Mouse (Mus musculus) urinary bladder, adult 18-20 months (tissue): Measurements from ENCODE around the gene Fibp.
A peak's percentile ranks its signal among the peaks of the same experiment; 100 is the strongest.

Experiments used
- DNase-seq, 2 experiments: peaks; one replicate each; pipeline ENCODE4 v3.0.0; 2022; ENCODE audit warnings: low spot score in 2 of 2, mixed read lengths in 2 of 2

The Fibp gene

GRCm38 (mm10) chr19:5460465-5460911 lies at the start of gene Fibp:
TSS of gene Fibp (plus strand) at chr19:5460615.
- peak; percentile 83 to 93 for DNase-seq

- DNase-seq = no peak
Observed at GRCm38 (mm10) chr19:5410641-5411040, 49.8 kb upstream of the Fibp start.

- DNase-seq = no peak
Observed at GRCm38 (mm10) chr19:5411961-5412360, 48.5 kb upstream of the Fibp start.

- DNase-seq = no peak
Observed at GRCm38 (mm10) chr19:5413840-5414239, 46.6 kb upstream of the Fibp start.

DNA sequence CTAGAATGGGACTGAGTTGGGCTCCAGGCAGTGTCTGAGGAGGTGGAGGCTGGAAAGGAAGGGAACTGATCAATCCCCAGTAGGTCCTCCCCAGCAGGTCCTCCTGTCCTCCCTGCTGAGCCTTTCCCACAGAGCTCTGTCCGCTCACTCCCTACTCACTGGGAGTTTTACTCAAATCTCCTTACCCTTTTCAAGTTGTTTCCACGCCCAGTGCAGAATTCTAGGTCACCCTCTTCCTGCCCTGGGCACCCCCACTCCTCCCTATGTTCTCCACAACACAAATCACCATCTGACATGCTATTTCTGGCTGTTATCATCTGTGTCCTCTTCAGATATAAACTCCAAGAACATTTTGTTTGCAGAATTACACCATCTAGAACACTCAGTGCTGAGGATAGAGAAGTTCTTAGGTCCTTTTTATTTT lies 45.9 kb upstream of the Fibp start:
- DNase-seq = peak in 1 of 2 experiments; percentile 41

- no peak for DNase-seq
Observed at GRCm38 (mm10) chr19:5418750-5419466, 41.5 kb upstream of the Fibp start.

DNA sequence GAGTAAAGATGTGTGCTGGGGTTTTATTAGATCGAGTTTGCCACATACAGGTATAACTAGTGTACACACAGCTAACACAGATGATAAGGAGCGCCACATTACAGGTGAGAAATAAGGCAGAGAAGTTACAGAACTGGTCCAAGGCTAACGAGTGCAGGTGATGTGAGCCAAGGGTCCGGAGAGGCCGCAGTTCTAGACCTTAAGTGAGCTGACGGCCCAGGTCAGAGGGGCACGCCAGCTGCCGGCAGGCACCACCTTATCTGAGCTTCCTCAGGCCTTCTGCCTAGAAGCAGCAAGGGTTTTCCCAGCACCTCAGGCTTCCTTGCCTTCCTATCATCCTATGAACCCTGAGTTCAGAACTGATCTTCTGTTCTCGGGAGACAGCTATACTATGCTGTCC lies 40.8 kb upstream of the Fibp start:
- DNase-seq = no peak

- no peak for DNase-seq
Observed at GRCm38 (mm10) chr19:5420579-5420978, 39.8 kb upstream of the Fibp start.

DNA sequence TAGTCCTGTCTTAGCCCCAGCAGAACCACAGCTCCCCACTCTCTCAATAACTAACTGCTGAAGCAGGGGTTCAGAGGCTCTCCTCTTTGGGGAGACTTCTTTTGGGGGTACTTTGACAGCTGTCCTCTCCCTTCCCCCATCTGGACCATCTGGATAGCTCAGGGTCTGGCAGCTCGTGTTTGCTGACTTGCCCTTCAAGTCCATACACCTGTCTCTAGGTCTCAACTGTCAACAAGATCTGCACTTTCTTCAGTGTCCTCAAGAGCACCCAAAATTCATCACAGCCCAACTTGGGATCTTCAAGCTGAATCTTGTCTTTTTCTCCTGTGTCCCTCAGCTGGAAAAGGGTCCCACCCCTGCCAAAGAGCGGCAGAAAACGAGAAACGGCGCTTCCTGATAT lies 38.6 kb upstream of the Fibp start:
- DNase-seq = no peak

DNA sequence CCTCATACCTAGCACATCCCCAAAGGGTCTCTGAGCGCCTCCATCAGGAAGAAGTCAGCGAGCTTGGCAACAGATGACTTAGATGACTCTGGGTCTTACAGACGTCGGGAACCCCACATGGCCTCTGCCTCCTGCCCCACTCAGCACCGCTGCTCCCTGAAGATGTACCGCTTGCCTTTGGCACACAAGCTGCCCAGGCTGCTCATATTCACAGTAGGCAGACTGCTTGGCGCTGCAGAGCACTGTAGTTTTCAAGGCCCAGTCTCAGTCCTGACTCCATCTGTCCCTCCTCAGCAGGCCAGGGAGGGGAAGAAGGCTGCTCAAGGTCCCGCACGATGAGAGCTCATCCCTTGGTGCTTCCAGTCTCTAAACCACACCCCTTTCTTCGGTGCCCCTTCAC lies 38.1 kb upstream of the Fibp start:
- no peak for DNase-seq

- no peak for DNase-seq
Observed at GRCm38 (mm10) chr19:5422895-5423443, 37.4 kb upstream of the Fibp start.

- no peak for DNase-seq
Observed at GRCm38 (mm10) chr19:5423561-5423960, 36.9 kb upstream of the Fibp start.

GRCm38 (mm10) chr19:5424092-5424781 lies 36.2 kb upstream of the Fibp start:
- DNase-seq = peak; percentile 63 to 80

- DNase-seq = peak; percentile 88 to 90
Observed at GRCm38 (mm10) chr19:5424782-5425741, 35.4 kb upstream of the Fibp start, which contains the start of the genes Drap1 and AI837181. TSS of gene Drap1 (minus strand) at chr19:5424979. TSS of gene AI837181 (plus strand) at chr19:5425144.

GRCm38 (mm10) chr19:5425906-5426565 lies 34.4 kb upstream of the Fibp start:
- DNase-seq = no peak

DNA sequence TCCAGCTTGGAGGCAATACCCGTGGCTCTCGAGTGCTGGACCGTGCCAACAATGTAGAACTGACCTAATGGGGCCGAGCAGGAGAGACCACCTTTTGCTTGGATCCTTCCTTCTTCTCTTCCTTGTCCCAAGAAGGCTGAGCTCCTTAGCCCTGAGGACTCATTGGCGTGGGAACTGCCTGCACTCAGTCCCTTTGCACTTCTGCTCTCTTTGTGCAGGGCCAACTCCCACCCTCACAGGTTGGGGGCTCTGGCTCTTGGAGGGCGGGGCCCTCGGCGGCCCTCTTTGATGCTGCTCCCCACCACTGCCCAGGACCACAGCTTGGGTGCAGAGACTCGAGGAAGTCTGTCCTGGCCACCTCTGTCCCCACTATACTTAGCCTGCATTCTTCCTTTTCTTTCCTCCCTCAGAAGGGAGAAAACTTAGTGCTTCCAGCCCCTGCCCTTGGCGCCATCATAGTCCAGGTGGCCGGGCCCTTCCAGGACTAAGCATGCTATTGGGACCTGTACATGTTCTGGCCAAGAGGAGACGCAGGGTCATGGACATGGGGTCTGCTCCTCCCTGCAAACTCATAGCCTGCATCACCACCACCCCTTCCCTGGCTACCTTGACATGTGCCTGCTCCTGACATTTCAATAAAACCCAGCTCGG lies 33.6 kb upstream of the Fibp start:
- no peak for DNase-seq

DNA sequence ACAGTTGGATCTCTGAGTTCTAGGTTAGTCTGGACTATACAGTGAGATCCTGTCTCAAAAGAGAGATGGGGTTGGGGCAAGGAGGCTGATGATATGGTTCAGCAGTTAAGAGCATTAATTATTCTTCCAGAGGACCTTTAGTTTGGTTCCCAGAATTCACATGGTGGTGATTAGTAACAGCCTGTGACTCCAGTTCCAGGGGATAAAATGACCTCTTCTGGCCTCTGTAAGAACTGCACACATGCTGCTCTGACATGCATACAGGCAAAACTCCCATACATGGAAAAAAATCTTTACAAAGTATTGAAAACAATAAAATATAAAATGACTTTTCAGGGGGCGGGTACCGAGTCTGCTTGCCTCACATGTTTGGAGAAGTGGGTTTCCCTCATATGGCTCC lies 32.3 kb upstream of the Fibp start:
- no peak for DNase-seq

DNA sequence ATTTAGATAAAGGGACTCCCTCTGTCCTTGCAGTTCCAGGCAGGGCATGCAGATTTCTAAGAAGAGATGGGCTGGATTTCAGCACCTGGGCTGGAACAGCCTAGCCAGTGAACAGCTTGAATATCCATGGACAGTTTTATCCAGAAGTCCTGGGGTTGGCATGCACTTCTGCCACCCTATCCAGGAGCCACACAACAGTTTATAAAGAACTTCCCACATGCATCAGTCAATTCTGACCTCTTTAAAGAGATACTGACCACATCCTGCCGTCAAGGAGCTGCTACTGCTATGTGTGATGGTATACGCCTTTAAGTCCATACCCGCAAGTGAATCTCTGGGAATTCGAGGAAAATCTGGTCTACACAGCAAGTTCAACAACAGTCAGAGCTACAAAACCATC lies 31.2 kb upstream of the Fibp start:
- DNase-seq = no peak

- DNase-seq = peak in 1 of 2 experiments; percentile 64
Observed at GRCm38 (mm10) chr19:5429806-5430205, 30.6 kb upstream of the Fibp start.

- no peak for DNase-seq
Observed at GRCm38 (mm10) chr19:5430408-5430807, 30.0 kb upstream of the Fibp start.
